Mouse (Mus musculus) limb, embryonic 14.5 days (tissue): ENCODE measurements around the gene Zbtb17. TPM values are rescaled to one million over a fixed set of nuclear protein-coding genes. Genes with fewer than 3 reads are reported as not detected.

Source experiments
- ATAC-seq: fragments of 200-750 bp; cut with Nextera tagmentation; 2 replicates; pipeline ENCODE4 v1.8.0; 2017; ENCODE audit warnings: low read depth, moderate number of reproducible peaks, moderate TSS enrichment; ENCODE audit not compliant: low FRiP score
- DNase-seq: peaks from one replicate; pipeline ENCODE4 v3.0.0-alpha.2; 2015; ENCODE audit warnings: low spot score
- H3K27ac ChIP-seq: fragments of 300-500 bp; sonication (generic); replicated peaks from 2 replicates; pipeline ENCODE4 v1.5.1; 2014; ENCODE audit warnings: low read depth, mild to moderate bottlenecking, low read length, moderate library complexity, mixed read lengths
- H3K27me3 ChIP-seq: fragments of 300-500 bp; sonication (generic); 2 replicates; pipeline ENCODE4 v1.6.1; 2014; ENCODE audit warnings: low read length, mixed read lengths; ENCODE audit not compliant: control insufficient read depth, insufficient read depth
- H3K36me3 ChIP-seq: fragments of 300-500 bp; sonication (generic); 2 replicates; pipeline ENCODE4 v1.6.1; 2014; ENCODE audit warnings: mild to moderate bottlenecking, low read length, moderate library complexity, mixed read lengths; ENCODE audit not compliant: control insufficient read depth, insufficient read depth
- H3K4me1 ChIP-seq: fragments of 300-500 bp; sonication (generic); 2 replicates; pipeline ENCODE4 v1.6.1; 2014; ENCODE audit warnings: antibody characterized with exemption, low read length, mixed read lengths; ENCODE audit not compliant: control insufficient read depth, insufficient read depth
- H3K4me2 ChIP-seq: fragments of 300-500 bp; sonication (generic); replicated peaks from 2 replicates; pipeline ENCODE4 v1.6.1; 2014; ENCODE audit warnings: low read depth, mild to moderate bottlenecking, low read length, moderate library complexity; ENCODE audit not compliant: severe bottlenecking
- H3K4me3 ChIP-seq: fragments of 300-500 bp; sonication (generic); replicated peaks from 2 replicates; pipeline ENCODE4 v1.5.1; 2014; ENCODE audit warnings: low read length
- H3K9ac ChIP-seq: fragments of 300-500 bp; sonication (generic); 2 replicates; pipeline ENCODE4 v1.6.1; 2014; ENCODE audit warnings: mild to moderate bottlenecking, low read depth, low read length, moderate library complexity; ENCODE audit not compliant: severe bottlenecking
- H3K9me3 ChIP-seq: fragments of 300-500 bp; sonication (generic); 2 replicates; pipeline ENCODE4 v1.6.1; 2016; ENCODE audit warnings: low read length; ENCODE audit not compliant: control insufficient read depth
- POLR2A ChIP-seq: fragments of 200-500 bp; IDR thresholded peaks from 2 replicates; pipeline ENCODE4 v1.8.0; 2012; ENCODE audit warnings: inconsistent platforms, mild to moderate bottlenecking, moderate library complexity, borderline replicate concordance; ENCODE audit not compliant: insufficient read depth, insufficient read length; ENCODE audit errors: extremely low read depth
- WGBS: fragments of 180-500 bp; shearing (Covaris S2); extraction: QIAGEN DNeasy Blood & Tissue Kit; methylation state at CpG from one replicate; pipeline ENCODE4 v1.1.7; 2014; 5-methylcytosine and 5-hydroxymethylcytosine counted together
- polyA plus RNA-seq, 2 experiments: library from polyadenylated mRNA; depleted of rRNA in 1 of 2; stranded (reverse) in 1 of 2; unstranded in 1 of 2; fragments of >200 nt; fragmentation: Nextera tagmentation in 1 of 2; extraction: Ambion mirVana in 1 of 2; gene quantifications; 2 replicates each; pipeline versions ENCODE4 v1.2.1 to v1.2.3; 2012 to 2014

Zbtb17 gene
- polyA plus RNA-seq, 2 experiments, result 29.0 to 48.5 TPM

DNA sequence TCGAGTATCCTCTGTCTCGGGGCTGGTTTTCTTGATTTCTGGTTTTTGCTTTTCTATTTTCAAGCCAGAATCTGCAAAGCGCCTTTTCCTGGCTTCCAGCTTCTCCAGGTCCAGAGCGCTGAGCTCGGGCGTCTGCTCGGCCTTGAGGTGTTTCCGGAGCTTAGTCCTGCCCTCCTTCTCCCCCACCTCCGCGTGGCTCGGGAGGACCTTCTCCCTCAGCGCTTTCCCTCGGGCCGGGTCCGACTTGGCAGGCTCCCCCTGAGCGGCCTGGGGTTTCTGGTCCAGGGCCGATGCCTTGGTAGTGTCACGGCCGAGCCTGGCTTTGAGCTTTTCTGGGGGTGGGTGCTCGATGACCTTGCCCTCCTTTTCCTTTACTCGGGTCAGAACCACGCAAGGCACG is 33.8 kb downstream of the Zbtb17 start:
- no peak overlapping the region for H3K4me3 ChIP-seq
- H3K4me1 ChIP-seq, result no peaks in the 10 kb centered on the region
- no peak overlapping the region for H3K9ac ChIP-seq
- peak overlapping the region; percentile 67 for H3K27ac ChIP-seq
- DNase-seq, result no peak
- no peak for ATAC-seq
- no peaks in the 10 kb centered on the region for H3K9me3 ChIP-seq
- no peak overlapping the region for H3K4me2 ChIP-seq
- TF ChIP-seq POLR2A, result no peak
- WGBS, result 88% methylated on average over 23 of the region's 23 CpGs
- H3K36me3 ChIP-seq, result peaks cover 96% of the 10 kb centered on the region
- no peaks in the 10 kb centered on the region for H3K27me3 ChIP-seq

DNA sequence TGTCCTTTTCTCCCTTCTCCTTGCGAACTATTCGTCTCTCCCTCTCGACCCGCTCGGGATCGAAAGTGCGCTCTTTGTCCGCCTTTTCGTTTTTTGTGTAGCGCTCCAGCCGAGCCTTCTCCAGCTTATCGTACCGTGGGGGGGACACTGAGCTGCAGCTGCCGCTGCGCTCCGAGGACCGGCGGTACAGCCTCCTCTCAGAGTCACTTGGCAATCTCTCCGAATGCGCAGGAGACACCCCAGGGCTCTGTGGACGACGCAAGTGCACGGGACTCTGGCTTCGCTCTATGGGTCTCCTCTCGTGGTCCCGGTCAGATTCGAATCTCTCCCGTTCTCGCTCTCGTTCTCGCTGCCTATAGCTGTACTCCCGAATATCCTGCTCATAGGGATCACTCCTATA is 34.3 kb downstream of the Zbtb17 start:
- Histone ChIP-seq H3K4me2 (no peak overlapping the region), H3K27me3 (no peaks in the 10 kb centered on the region), H3K9ac (no peak overlapping the region), H3K27ac (peak overlapping the region; percentile 67), H3K4me3 (no peak overlapping the region), H3K9me3 (no peaks in the 10 kb centered on the region), H3K4me1 (no peaks in the 10 kb centered on the region), H3K36me3 (peaks cover 94% of the 10 kb centered on the region)
- TF ChIP-seq POLR2A, result no peak
- ATAC-seq (no peak), DNase-seq (no peak)
- WGBS, result 96% methylated on average over 32 of the region's 32 CpGs

DNA sequence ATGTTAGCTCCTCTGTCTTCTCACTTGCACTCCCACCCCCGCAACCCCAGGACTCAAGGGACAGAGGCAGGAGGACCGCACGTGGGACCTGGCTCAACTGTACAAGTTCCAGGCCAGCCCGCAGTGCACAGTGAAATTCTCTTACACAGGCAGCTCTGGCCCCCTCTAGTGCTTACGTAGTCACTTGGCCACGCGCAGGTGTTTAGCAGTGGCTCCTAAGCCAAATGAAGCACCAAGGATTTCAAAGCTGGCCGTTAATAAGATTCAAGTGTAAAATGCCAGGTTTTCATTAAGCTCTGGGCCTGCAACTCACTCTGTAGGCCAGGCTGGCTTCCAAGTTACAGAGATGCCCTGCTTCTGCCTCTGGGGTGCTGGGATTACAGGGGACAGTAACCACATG is 35.0 kb downstream of the Zbtb17 start:
- no peak overlapping the region for H3K4me3 ChIP-seq
- TF ChIP-seq POLR2A, result no peak
- no peak overlapping the region for H3K9ac ChIP-seq
- H3K27me3 ChIP-seq, result no peaks in the 10 kb centered on the region
- no peak overlapping the region for H3K4me2 ChIP-seq
- DNase-seq (no peak), ATAC-seq (no peak)
- 93% methylated on average over 8 of the region's 8 CpGs for WGBS
- H3K27ac ChIP-seq, result no peak overlapping the region
- peaks cover 94% of the 10 kb centered on the region for H3K36me3 ChIP-seq
- H3K9me3 ChIP-seq, result no peaks in the 10 kb centered on the region
- no peaks in the 10 kb centered on the region for H3K4me1 ChIP-seq

DNA sequence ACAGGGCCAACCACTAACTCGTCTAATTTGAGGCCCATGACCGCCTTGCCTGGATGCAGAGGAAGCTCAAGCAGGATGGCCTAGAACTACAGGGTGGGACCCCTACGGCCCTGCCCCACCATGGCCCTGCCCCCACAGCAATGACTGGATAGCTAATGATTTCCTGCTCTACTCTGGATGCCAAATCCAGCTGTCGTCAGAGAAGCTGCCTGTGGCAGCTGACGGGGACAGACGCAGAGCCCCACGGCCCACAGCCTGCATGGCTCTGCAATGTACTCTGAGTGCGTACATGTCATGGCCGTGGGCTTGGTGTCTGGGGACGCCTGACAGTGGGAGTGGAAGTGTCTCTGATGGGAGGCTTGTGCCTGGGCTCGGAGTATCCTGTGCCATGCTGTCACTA is 39.6 kb downstream of the Zbtb17 start:
- TF ChIP-seq POLR2A, result no peak
- ATAC-seq, result no peak; the same call in 1 of the 2 replicates
- Histone ChIP-seq H3K4me2 (no peak overlapping the region), H3K4me1 (no peaks in the 10 kb centered on the region), H3K9me3 (no peaks in the 10 kb centered on the region), H3K27ac (no peak overlapping the region), H3K27me3 (no peaks in the 10 kb centered on the region), H3K4me3 (no peak overlapping the region), H3K36me3 (peaks cover 94% of the 10 kb centered on the region), H3K9ac (no peak overlapping the region)
- DNase-seq, result no peak
- WGBS, result 70% methylated on average over 11 of the region's 11 CpGs

DNA sequence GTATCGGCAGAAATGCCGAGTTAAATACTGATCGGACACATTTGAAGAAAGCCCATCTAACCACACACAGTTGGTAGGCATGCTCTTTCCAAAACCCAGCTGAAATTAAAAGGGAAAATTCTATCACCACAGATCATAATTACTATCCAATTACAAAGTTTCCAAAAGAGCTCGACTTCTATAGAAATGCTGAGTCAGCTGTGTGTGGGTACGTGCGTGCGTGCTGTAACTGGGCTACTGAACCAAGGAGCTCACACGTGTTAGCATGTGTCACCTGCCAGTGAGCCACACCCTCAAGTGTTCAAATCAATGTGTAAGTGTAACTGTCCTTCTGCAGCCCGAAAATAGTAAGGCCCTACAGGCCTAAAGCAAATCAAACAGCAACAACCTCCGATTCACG is 43.1 kb downstream of the Zbtb17 start:
- Histone ChIP-seq H3K4me2 (no peak overlapping the region), H3K9ac (no peak overlapping the region), H3K9me3 (no peaks in the 10 kb centered on the region), H3K27ac (no peak overlapping the region), H3K27me3 (no peaks in the 10 kb centered on the region), H3K36me3 (peaks cover 97% of the 10 kb centered on the region), H3K4me1 (no peaks in the 10 kb centered on the region), H3K4me3 (no peak overlapping the region)
- WGBS, result 92% methylated on average over 11 of the region's 11 CpGs
- DNase-seq (no peak), ATAC-seq (no peak)
- TF ChIP-seq POLR2A, result no peak

DNA sequence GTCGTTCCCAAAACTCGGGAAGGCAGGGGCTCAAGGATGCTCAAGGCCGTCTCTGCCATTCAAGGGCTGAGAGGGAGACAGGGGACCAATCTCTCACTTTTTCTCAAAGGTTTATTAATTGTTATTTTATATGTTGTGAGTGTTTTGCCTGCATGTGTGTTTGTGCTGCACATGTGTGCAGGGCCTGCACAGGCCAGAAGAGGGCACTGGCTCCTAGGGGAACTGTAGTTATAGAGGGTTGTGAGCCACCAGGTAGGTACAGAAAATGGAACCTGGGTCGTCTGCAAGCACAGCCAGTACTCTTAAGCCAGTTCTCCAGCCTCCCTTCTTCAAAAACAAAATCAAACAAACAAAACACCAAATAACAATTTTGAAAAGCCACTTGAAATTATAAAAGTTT is 44.2 kb downstream of the Zbtb17 start:
- no peak for TF ChIP-seq POLR2A
- H3K4me2 ChIP-seq, result no peak overlapping the region
- H3K27ac ChIP-seq, result no peak overlapping the region
- H3K36me3 ChIP-seq, result peaks cover 97% of the 10 kb centered on the region
- ATAC-seq (no peak), DNase-seq (no peak)
- H3K27me3 ChIP-seq, result no peaks in the 10 kb centered on the region
- WGBS, result 90% methylated on average over 4 of the region's 4 CpGs
- no peak overlapping the region for H3K4me3 ChIP-seq
- H3K9me3 ChIP-seq, result no peaks in the 10 kb centered on the region
- H3K4me1 ChIP-seq, result no peaks in the 10 kb centered on the region
- H3K9ac ChIP-seq, result no peak overlapping the region
